Mouse (Mus musculus) neural tube, embryonic 14.5 days (tissue): Measurements from ENCODE around the gene Rab6a. TPM values are rescaled to one million over a fixed set of nuclear protein-coding genes. Genes with fewer than 3 reads are reported as not detected.

Experiments used
- ATAC-seq: fragments of 200-750 bp; cut with Nextera tagmentation; 2 replicates; pipeline ENCODE4 v1.8.0; 2017; ENCODE audit warnings: low read depth, mild to moderate bottlenecking, moderate TSS enrichment, moderate library complexity
- H3K27ac ChIP-seq: fragments of 300-500 bp; sonication (generic); 2 replicates; pipeline ENCODE4 v1.5.1; 2014; ENCODE audit warnings: low read depth, mild to moderate bottlenecking, control low read depth, low read length, moderate library complexity, mixed read lengths
- H3K27me3 ChIP-seq: fragments of 300-500 bp; sonication (generic); 2 replicates; pipeline ENCODE4 v1.6.1; 2014; ENCODE audit warnings: low read length; ENCODE audit not compliant: control insufficient read depth, insufficient read depth
- H3K36me3 ChIP-seq: fragments of 300-500 bp; sonication (generic); 2 replicates; pipeline ENCODE4 v1.6.1; 2014; ENCODE audit warnings: low read length, mixed read lengths; ENCODE audit not compliant: control insufficient read depth, insufficient read depth
- H3K4me1 ChIP-seq: fragments of 300-500 bp; sonication (generic); 2 replicates; pipeline ENCODE4 v1.6.1; 2014; ENCODE audit warnings: low read length; ENCODE audit not compliant: control insufficient read depth, insufficient read depth
- H3K4me2 ChIP-seq: fragments of 300-500 bp; sonication (generic); 2 replicates; pipeline ENCODE4 v1.6.1; 2014; ENCODE audit warnings: mild to moderate bottlenecking, low read depth, low read length, control low read depth
- H3K4me3 ChIP-seq: fragments of 300-500 bp; sonication (generic); 2 replicates; pipeline ENCODE4 v1.5.1; 2014; ENCODE audit warnings: low read depth, low read length, control low read depth, mixed read lengths
- H3K9ac ChIP-seq: fragments of 300-500 bp; sonication (generic); replicated peaks from 2 replicates; pipeline ENCODE4 v1.6.1; 2014; ENCODE audit warnings: low read depth, mild to moderate bottlenecking, control low read depth, low read length, mixed read lengths
- H3K9me3 ChIP-seq: fragments of 300-500 bp; sonication (generic); 2 replicates; pipeline ENCODE4 v1.6.1; 2016; ENCODE audit warnings: low read length; ENCODE audit not compliant: control insufficient read depth
- WGBS: fragments of 180-500 bp; shearing (Covaris S2); extraction: QIAGEN DNeasy Blood & Tissue Kit; methylation state at CpG from one replicate; pipeline ENCODE4 v1.1.7; 2014; 5-methylcytosine and 5-hydroxymethylcytosine counted together
- polyA plus RNA-seq: library from polyadenylated mRNA; unstranded; fragments of >200 nt; fragmentation: Nextera tagmentation; extraction: Ambion mirVana; gene quantifications from 2 replicates; pipeline ENCODE4 v1.2.1, GENCODE M21; 2014

The Rab6a gene
- polyA plus RNA-seq, 1 experiment from 2014 or later: 324 TPM

- no peaks in the 10 kb centered on the region for H3K9me3 ChIP-seq
- peak within 1 kb of the TSS; percentile 99 for H3K27ac ChIP-seq
- 2% methylated on average over 39 of the region's 43 CpGs for WGBS
- peaks cover 9% of the 10 kb centered on the region; the same call in 1 of the 2 replicates for H3K4me1 ChIP-seq
- no peaks in the 10 kb centered on the region for H3K36me3 ChIP-seq
- peak within 1 kb of the TSS; percentile 58 for H3K4me2 ChIP-seq
- peak; percentile 29 for ATAC-seq
- peak within 1 kb of the TSS; percentile 97 for H3K9ac ChIP-seq
- H3K4me3 ChIP-seq: peak within 1 kb of the TSS; percentile 99
- H3K27me3 ChIP-seq: no peaks in the 10 kb centered on the region
Measured at GRCm38 (mm10) chr7:100608130-100608741, 1.0 kb downstream of the Rab6a start, which contains the start of gene Mrpl48. Gene Mrpl48 (minus strand): TSS chr7:100608301.

GRCm38 (mm10) chr7:100608910-100609309, 1.7 kb downstream of the Rab6a start:
- Histone ChIP-seq H3K4me2 (peak overlapping the region; percentile 58), H3K4me1 (peaks cover 9% of the 10 kb centered on the region; the same call in 1 of the 2 replicates), H3K27me3 (no peaks in the 10 kb centered on the region), H3K9me3 (no peaks in the 10 kb centered on the region), H3K4me3 (peak overlapping the region; percentile 99), H3K27ac (peak overlapping the region; percentile 99; the same call in 1 of the 2 replicates), H3K9ac (peak overlapping the region; percentile 97), H3K36me3 (no peaks in the 10 kb centered on the region)
- ATAC-seq: no peak
- WGBS: 22% methylated on average over 4 of the region's 4 CpGs

GRCm38 (mm10) chr7:100616121-100616857, 9.1 kb downstream of the Rab6a start:
- no peak overlapping the region for H3K27ac ChIP-seq
- no peaks in the 10 kb centered on the region for H3K27me3 ChIP-seq
- no peak overlapping the region for H3K4me2 ChIP-seq
- no peaks in the 10 kb centered on the region for H3K4me1 ChIP-seq
- no peaks in the 10 kb centered on the region for H3K9me3 ChIP-seq
- no peak overlapping the region for H3K4me3 ChIP-seq
- H3K36me3 ChIP-seq: no peaks in the 10 kb centered on the region
- WGBS: 88% methylated on average over 4 of the region's 4 CpGs
- no peak for ATAC-seq
- no peak overlapping the region for H3K9ac ChIP-seq

- no peak overlapping the region for H3K27ac ChIP-seq
- H3K27me3 ChIP-seq: no peaks in the 10 kb centered on the region
- H3K4me2 ChIP-seq: no peak overlapping the region
- no peaks in the 10 kb centered on the region for H3K9me3 ChIP-seq
- no peaks in the 10 kb centered on the region for H3K4me1 ChIP-seq
- ATAC-seq: no peak
- H3K36me3 ChIP-seq: no peaks in the 10 kb centered on the region
- WGBS: 89% methylated on average over 2 of the region's 2 CpGs
- H3K4me3 ChIP-seq: no peak overlapping the region
- no peak overlapping the region for H3K9ac ChIP-seq
Measured at GRCm38 (mm10) chr7:100622277-100622676, 15.1 kb downstream of the Rab6a start.

GRCm38 (mm10) chr7:100624538-100624937, 17.3 kb downstream of the Rab6a start:
- Histone ChIP-seq H3K4me2 (no peak overlapping the region), H3K9me3 (no peaks in the 10 kb centered on the region), H3K4me1 (no peaks in the 10 kb centered on the region), H3K27ac (no peak overlapping the region), H3K9ac (no peak overlapping the region), H3K4me3 (no peak overlapping the region), H3K27me3 (no peaks in the 10 kb centered on the region), H3K36me3 (no peaks in the 10 kb centered on the region)
- 63% methylated on average over 3 of the region's 3 CpGs for WGBS
- ATAC-seq: no peak

GRCm38 (mm10) chr7:100637657-100638056, 30.4 kb downstream of the Rab6a start:
- no peaks in the 10 kb centered on the region for H3K4me1 ChIP-seq
- no peak overlapping the region for H3K4me3 ChIP-seq
- no peak overlapping the region for H3K9ac ChIP-seq
- no peak for ATAC-seq
- H3K9me3 ChIP-seq: no peaks in the 10 kb centered on the region
- H3K27me3 ChIP-seq: no peaks in the 10 kb centered on the region
- peaks cover 29% of the 10 kb centered on the region for H3K36me3 ChIP-seq
- H3K4me2 ChIP-seq: no peak overlapping the region
- 11% methylated on average over 1 of the region's 1 CpGs for WGBS
- no peak overlapping the region for H3K27ac ChIP-seq

- H3K27ac ChIP-seq: no peak overlapping the region
- no peak for ATAC-seq
- no peak overlapping the region for H3K9ac ChIP-seq
- no peak overlapping the region for H3K4me3 ChIP-seq
- H3K4me1 ChIP-seq: no peaks in the 10 kb centered on the region
- no peaks in the 10 kb centered on the region for H3K27me3 ChIP-seq
- H3K4me2 ChIP-seq: no peak overlapping the region
- H3K36me3 ChIP-seq: peaks cover 17% of the 10 kb centered on the region; the same call in 1 of the 2 replicates
- WGBS: 93% methylated on average over 4 of the region's 4 CpGs
- H3K9me3 ChIP-seq: no peaks in the 10 kb centered on the region
Measured at GRCm38 (mm10) chr7:100642413-100642812, 35.2 kb downstream of the Rab6a start.

GRCm38 (mm10) chr7:100645147-100645546, 37.9 kb downstream of the Rab6a start:
- H3K27ac ChIP-seq: no peak overlapping the region

GRCm38 (mm10) chr7:100649095-100649494, 41.9 kb downstream of the Rab6a start:
- Histone ChIP-seq H3K27me3 (no peaks in the 10 kb centered on the region), H3K4me2 (no peak overlapping the region), H3K4me3 (no peak overlapping the region), H3K9me3 (no peaks in the 10 kb centered on the region), H3K9ac (no peak overlapping the region), H3K27ac (no peak overlapping the region), H3K4me1 (peaks cover 2% of the 10 kb centered on the region; the same call in 1 of the 2 replicates), H3K36me3 (no peaks in the 10 kb centered on the region)
- 80% methylated on average over 4 of the region's 4 CpGs for WGBS
- no peak for ATAC-seq

More at GRCm38 (mm10) chr7:100645147-100645546, 37.9 kb downstream of the Rab6a start:
- Histone ChIP-seq H3K4me3 (no peak overlapping the region), H3K27me3 (no peaks in the 10 kb centered on the region), H3K9me3 (no peaks in the 10 kb centered on the region), H3K9ac (no peak overlapping the region), H3K4me1 (no peaks in the 10 kb centered on the region), H3K4me2 (no peak overlapping the region), H3K36me3 (peaks cover 6% of the 10 kb centered on the region; the same call in 1 of the 2 replicates)
- 35% methylated on average over 3 of the region's 3 CpGs for WGBS
- ATAC-seq: peak; percentile 24; the same call in 1 of the 2 replicates
